Mouse (Mus musculus): ENCODE data around the gene Gm20708. TPM values are rescaled to one million over a fixed set of nuclear protein-coding genes. Genes with fewer than 3 reads are reported as not detected.
A peak's percentile ranks its signal among the peaks of the same experiment; 100 is the strongest.

Gm20708 gene
- polyA plus RNA-seq, 1 experiment: 12.3 TPM

GRCm38 (mm10) chr11:117778031-117778430 lies 31.4 kb upstream of the Gm20708 start:
- Histone ChIP-seq H3K4me1 (ENCODE audit: control insufficient read depth, insufficient read depth, low read length) (peaks cover 11% of the 10 kb centered on the region), H3K4me3 (replicated peaks; ENCODE audit: control insufficient read depth, low read depth, low read length) (no peak overlapping the region), H3K27ac (ENCODE audit: control insufficient read depth, insufficient read depth, low read depth, low read length, poor library complexity) (peak overlapping the region; percentile 86)
- TF ChIP-seq CTCF (IDR thresholded peaks at IDR 0.05; ENCODE audit: control insufficient read depth, insufficient read depth, low read length) (no peak), POLR2A (IDR thresholded peaks at IDR 0.05; ENCODE audit: borderline replicate concordance, control insufficient read depth, low read depth, low read length) (no peak)
- 89% methylated on average over 11 of the region's 11 CpGs for WGBS

GRCm38 (mm10) chr11:117778851-117779433 lies 30.5 kb upstream of the Gm20708 start:
- 21% methylated on average over 12 of the region's 12 CpGs for WGBS
- H3K4me3 ChIP-seq (replicated peaks; ENCODE audit: control insufficient read depth, low read depth, low read length): peak overlapping the region; percentile 91
- H3K4me1 ChIP-seq (ENCODE audit: control insufficient read depth, insufficient read depth, low read length): peaks cover 9% of the 10 kb centered on the region
- peak overlapping the region; percentile 93 for H3K27ac ChIP-seq (ENCODE audit: control insufficient read depth, insufficient read depth, low read depth, low read length, poor library complexity)
- TF ChIP-seq POLR2A (IDR thresholded peaks at IDR 0.05; ENCODE audit: borderline replicate concordance, control insufficient read depth, low read depth, low read length): no peak

GRCm38 (mm10) chr11:117779434-117780198 lies 29.9 kb upstream of the Gm20708 start:
- peaks cover 6% of the 10 kb centered on the region; the same call in 1 of the 2 replicates for H3K4me1 ChIP-seq (ENCODE audit: control insufficient read depth, insufficient read depth, low read length)
- peak; percentile 79; the same call in 1 of the 2 replicates for TF ChIP-seq POLR2A (IDR thresholded peaks at IDR 0.05; ENCODE audit: borderline replicate concordance, control insufficient read depth, low read depth, low read length)
- peak; percentile 1; the same call in 1 of the 2 replicates for TF ChIP-seq CTCF (IDR thresholded peaks at IDR 0.05; ENCODE audit: control insufficient read depth, insufficient read depth, low read length)
- under 1% methylated on average over 38 of the region's 38 CpGs for WGBS
- H3K4me3 ChIP-seq (replicated peaks; ENCODE audit: control insufficient read depth, low read depth, low read length): peak overlapping the region; percentile 91
- H3K27ac ChIP-seq (ENCODE audit: control insufficient read depth, insufficient read depth, low read depth, low read length, poor library complexity): peak overlapping the region; percentile 93

GRCm38 (mm10) chr11:117780199-117780515 lies 29.3 kb upstream of the Gm20708 start:
- TF ChIP-seq POLR2A (IDR thresholded peaks at IDR 0.05; ENCODE audit: borderline replicate concordance, control insufficient read depth, low read depth, low read length): no peak
- peaks cover 6% of the 10 kb centered on the region; the same call in 1 of the 2 replicates for H3K4me1 ChIP-seq (ENCODE audit: control insufficient read depth, insufficient read depth, low read length)
- H3K27ac ChIP-seq (ENCODE audit: control insufficient read depth, insufficient read depth, low read depth, low read length, poor library complexity): peak overlapping the region; percentile 93

GRCm38 (mm10) chr11:117780582-117781111 lies 28.8 kb upstream of the Gm20708 start:
- H3K4me1 ChIP-seq (ENCODE audit: control insufficient read depth, insufficient read depth, low read length): peaks cover 6% of the 10 kb centered on the region; the same call in 1 of the 2 replicates
- TF ChIP-seq POLR2A (IDR thresholded peaks at IDR 0.05; ENCODE audit: borderline replicate concordance, control insufficient read depth, low read depth, low read length): peak; percentile 70
- 0 out of 2 replicates have a peak, but pooled peaks have one; percentile 1 for TF ChIP-seq CTCF (IDR thresholded peaks at IDR 0.05; ENCODE audit: control insufficient read depth, insufficient read depth, low read length)
- peak overlapping the region; percentile 93 for H3K27ac ChIP-seq (ENCODE audit: control insufficient read depth, insufficient read depth, low read depth, low read length, poor library complexity)
- peak overlapping the region; percentile 91 for H3K4me3 ChIP-seq (replicated peaks; ENCODE audit: control insufficient read depth, low read depth, low read length)
- WGBS: under 1% methylated on average over 19 of the region's 19 CpGs

More at GRCm38 (mm10) chr11:117780199-117780515, 29.3 kb upstream of the Gm20708 start:
- under 1% methylated on average over 17 of the region's 17 CpGs for WGBS
- H3K4me3 ChIP-seq (replicated peaks; ENCODE audit: control insufficient read depth, low read depth, low read length): peak overlapping the region; percentile 91

GRCm38 (mm10) chr11:117781199-117781821 lies 28.2 kb upstream of the Gm20708 start:
- Histone ChIP-seq H3K27ac (ENCODE audit: control insufficient read depth, insufficient read depth, low read depth, low read length, poor library complexity) (peak overlapping the region; percentile 93), H3K4me3 (replicated peaks; ENCODE audit: control insufficient read depth, low read depth, low read length) (peak overlapping the region; percentile 91), H3K4me1 (ENCODE audit: control insufficient read depth, insufficient read depth, low read length) (peaks cover 4% of the 10 kb centered on the region; the same call in 1 of the 2 replicates)
- TF ChIP-seq POLR2A (IDR thresholded peaks at IDR 0.05; ENCODE audit: borderline replicate concordance, control insufficient read depth, low read depth, low read length) (no peak; the same call in 1 of the 2 replicates), CTCF (IDR thresholded peaks at IDR 0.05; ENCODE audit: control insufficient read depth, insufficient read depth, low read length) (no peak)
- under 1% methylated on average over 18 of the region's 18 CpGs for WGBS

- Histone ChIP-seq H3K4me3 (replicated peaks; ENCODE audit: control insufficient read depth, low read depth, low read length) (peak within 1 kb of the TSS; percentile 91), H3K27ac (ENCODE audit: control insufficient read depth, insufficient read depth, low read depth, low read length, poor library complexity) (peak within 1 kb of the TSS; percentile 93), H3K4me1 (ENCODE audit: control insufficient read depth, insufficient read depth, low read length) (peaks cover 2% of the 10 kb centered on the region; the same call in 1 of the 2 replicates)
- under 1% methylated on average over 24 of the region's 24 CpGs for WGBS
- TF ChIP-seq POLR2A (IDR thresholded peaks at IDR 0.05; ENCODE audit: borderline replicate concordance, control insufficient read depth, low read depth, low read length) (peak; percentile 92; the same call in 1 of the 2 replicates), CTCF (IDR thresholded peaks at IDR 0.05; ENCODE audit: control insufficient read depth, insufficient read depth, low read length) (no peak)
Observed at GRCm38 (mm10) chr11:117781993-117782704, 27.3 kb upstream of the Gm20708 start, which contains the start of the genes Tmc8 and Tmc6. Tmc8 (plus strand) TSS chr11:117782076. Tmc6 (minus strand) TSS chr11:117782198.

Data from bone marrow, adult 2 months (tissue).